Mouse (Mus musculus): ENCODE data around the gene Ccr10. TPM values are rescaled to one million over a fixed set of nuclear protein-coding genes. Genes with fewer than 3 reads are reported as not detected.
"Not testable (repeated sequence)": the region's sequence is repeated elsewhere in the genome, so short reads cannot be mapped to it uniquely, and the experiment has no call there.

The Ccr10 gene
- polyA plus RNA-seq, 1 experiment from 2014 or later = 0.13 TPM

DNA sequence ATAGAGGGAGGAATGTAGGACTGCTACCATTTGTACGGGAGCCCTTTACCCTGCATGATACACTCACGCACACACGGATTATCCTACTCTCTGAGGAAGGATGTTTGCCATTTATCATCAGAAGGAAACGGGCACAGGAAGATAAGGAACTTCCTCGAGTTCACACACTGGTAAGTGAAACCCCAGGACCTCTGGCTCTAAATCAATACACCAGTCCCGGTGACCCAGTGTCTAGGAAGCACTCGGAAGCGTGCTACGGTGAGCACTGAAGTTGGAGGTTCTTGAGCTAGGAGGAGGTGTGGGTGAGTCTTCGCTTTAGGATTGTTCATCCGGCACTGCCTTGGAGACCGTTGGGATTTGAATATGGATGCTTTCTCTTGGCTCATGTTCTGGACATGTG is 42.2 kb downstream of the Ccr10 start:
- ATAC-seq = no peak
- WGBS = 54% methylated on average over 12 of the region's 12 CpGs

DNA sequence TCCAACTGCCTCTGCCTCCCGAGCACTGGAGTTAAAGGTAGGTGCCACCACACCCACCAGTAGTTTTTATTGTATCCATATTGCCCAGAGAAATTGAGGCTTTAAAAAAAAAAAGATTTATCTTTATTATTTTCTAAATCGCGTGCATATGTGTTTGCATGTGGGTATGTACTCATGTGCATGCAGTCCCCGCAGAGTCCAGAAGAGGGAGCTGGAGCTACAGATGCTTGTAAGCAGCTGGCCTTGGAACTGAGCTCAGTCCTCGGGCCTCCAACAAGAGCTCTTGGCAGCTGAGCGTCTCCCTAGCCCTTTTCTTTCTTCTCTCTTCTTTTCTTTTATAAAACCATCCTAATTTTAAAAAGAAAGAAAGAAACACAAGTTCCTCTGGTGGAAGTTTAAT is 43.5 kb downstream of the Ccr10 start:
- Histone ChIP-seq H3K9me3 (ENCODE audit: control insufficient read depth) (no peaks in the 10 kb centered on the region), H3K9ac (ENCODE audit: low read depth, low read length) (no peak overlapping the region), H3K4me1 (replicated peaks; ENCODE audit: control insufficient read depth, insufficient read depth, low read length) (peaks cover 5% of the 10 kb centered on the region; the same call in 1 of the 2 replicates), H3K36me3 (ENCODE audit: control insufficient read depth, insufficient read depth) (peaks cover under 1% of the 10 kb centered on the region; the same call in 1 of the 2 replicates), H3K27ac (ENCODE audit: low read depth, low read length) (no peak overlapping the region), H3K27me3 (replicated peaks; ENCODE audit: control insufficient read depth, insufficient read depth, low read length) (no peaks in the 10 kb centered on the region), H3K4me3 (ENCODE audit: low read depth, low read length) (no peak overlapping the region), H3K4me2 (replicated peaks; ENCODE audit: low read depth) (no peak overlapping the region)
- ATAC-seq = no peak
- TF ChIP-seq CTCF (IDR thresholded peaks at IDR 0.05; ENCODE audit: low read depth) = peak; percentile 64
- 82% methylated on average over 6 of the region's 6 CpGs for WGBS

More for the DNA sequence above, 42.2 kb downstream of the Ccr10 start:
- no peaks in the 10 kb centered on the region for H3K36me3 ChIP-seq (ENCODE audit: control insufficient read depth, insufficient read depth)
- no peak overlapping the region for H3K9ac ChIP-seq (ENCODE audit: low read depth, low read length)
- H3K27ac ChIP-seq (ENCODE audit: low read depth, low read length) = no peak overlapping the region
- no peaks in the 10 kb centered on the region for H3K9me3 ChIP-seq (ENCODE audit: control insufficient read depth)
- H3K4me3 ChIP-seq (ENCODE audit: low read depth, low read length) = no peak overlapping the region
- peaks cover 5% of the 10 kb centered on the region; the same call in 1 of the 2 replicates for H3K4me1 ChIP-seq (replicated peaks; ENCODE audit: control insufficient read depth, insufficient read depth, low read length)
- no peak for TF ChIP-seq CTCF (IDR thresholded peaks at IDR 0.05; ENCODE audit: low read depth)
- H3K4me2 ChIP-seq (replicated peaks; ENCODE audit: low read depth) = no peak overlapping the region
- H3K27me3 ChIP-seq (replicated peaks; ENCODE audit: control insufficient read depth, insufficient read depth, low read length) = no peaks in the 10 kb centered on the region

DNA sequence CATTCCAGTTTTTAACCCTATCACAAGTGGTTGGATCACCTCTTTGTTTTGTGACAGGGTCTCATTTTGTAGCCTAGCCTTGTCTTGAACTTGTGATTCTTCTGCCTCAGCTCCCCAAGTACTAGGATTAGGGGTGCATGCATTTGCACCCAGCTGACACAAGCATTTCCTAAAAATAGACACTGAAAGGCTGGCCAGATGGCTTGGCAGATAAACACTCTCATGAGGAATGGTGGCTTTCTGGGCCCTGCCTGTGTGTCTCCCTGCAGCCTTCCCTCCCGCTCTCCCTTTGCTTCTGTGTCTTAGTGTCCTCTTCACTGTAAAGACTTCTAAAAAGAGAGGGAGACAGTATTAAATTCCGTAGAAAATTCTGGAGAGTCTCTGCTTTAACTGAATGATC is 44.1 kb downstream of the Ccr10 start:
- Histone ChIP-seq H3K36me3 (ENCODE audit: control insufficient read depth, insufficient read depth) (peaks cover 5% of the 10 kb centered on the region), H3K4me1 (replicated peaks; ENCODE audit: control insufficient read depth, insufficient read depth, low read length) (peaks cover 5% of the 10 kb centered on the region; the same call in 1 of the 2 replicates), H3K9ac (ENCODE audit: low read depth, low read length) (no peak overlapping the region), H3K27ac (ENCODE audit: low read depth, low read length) (no peak overlapping the region), H3K27me3 (replicated peaks; ENCODE audit: control insufficient read depth, insufficient read depth, low read length) (no peaks in the 10 kb centered on the region), H3K4me2 (replicated peaks; ENCODE audit: low read depth) (no peak overlapping the region), H3K9me3 (ENCODE audit: control insufficient read depth) (no peaks in the 10 kb centered on the region), H3K4me3 (ENCODE audit: low read depth, low read length) (no peak overlapping the region)
- WGBS = 85% methylated on average over 2 of the region's 2 CpGs
- no peak for ATAC-seq
- no peak for TF ChIP-seq CTCF (IDR thresholded peaks at IDR 0.05; ENCODE audit: low read depth)

DNA sequence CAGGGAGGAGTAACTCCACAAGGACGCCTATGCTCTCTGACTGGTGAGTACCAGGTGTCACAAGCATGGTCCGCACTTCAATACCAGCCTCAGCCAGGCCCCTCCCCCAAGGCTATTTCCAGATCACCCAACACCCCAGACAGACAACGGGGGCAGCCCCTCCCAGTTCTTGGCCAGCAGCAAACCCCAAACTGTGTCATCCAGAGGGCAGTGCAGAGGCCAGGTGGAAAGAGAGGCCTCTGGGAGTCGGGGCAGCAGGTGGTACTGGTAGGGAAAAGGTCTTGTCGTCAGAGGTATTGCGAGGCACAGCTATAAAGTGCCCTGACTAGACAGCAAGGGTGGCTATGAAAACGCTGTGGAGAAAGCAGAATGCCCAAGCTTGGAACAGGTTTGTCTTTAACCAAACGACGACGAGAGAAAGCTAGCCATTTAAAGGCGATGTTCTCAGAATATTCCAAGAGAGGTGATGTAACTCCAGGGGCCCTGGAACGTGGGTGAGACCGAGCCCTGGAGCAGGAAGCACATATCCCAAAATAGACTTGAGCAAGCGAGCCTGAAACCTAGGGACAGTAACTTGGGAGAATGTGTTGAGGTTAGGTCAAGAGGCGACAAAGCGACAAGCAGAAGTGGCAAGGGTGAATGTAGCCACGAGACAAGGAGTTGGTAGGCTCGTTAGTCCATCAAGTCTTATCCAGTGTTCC is 45.0 kb downstream of the Ccr10 start:
- Histone ChIP-seq H3K9ac (ENCODE audit: low read depth, low read length) (no peak overlapping the region), H3K27ac (ENCODE audit: low read depth, low read length) (no peak overlapping the region), H3K4me2 (replicated peaks; ENCODE audit: low read depth) (0 out of 2 replicates have a peak overlapping the region, but pooled peaks have one; percentile 21), H3K4me1 (replicated peaks; ENCODE audit: control insufficient read depth, insufficient read depth, low read length) (peaks cover 5% of the 10 kb centered on the region; the same call in 1 of the 2 replicates), H3K4me3 (ENCODE audit: low read depth, low read length) (no peak overlapping the region), H3K9me3 (ENCODE audit: control insufficient read depth) (no peaks in the 10 kb centered on the region), H3K36me3 (ENCODE audit: control insufficient read depth, insufficient read depth) (peaks cover 15% of the 10 kb centered on the region), H3K27me3 (replicated peaks; ENCODE audit: control insufficient read depth, insufficient read depth, low read length) (no peaks in the 10 kb centered on the region)
- ATAC-seq = peak; percentile 57; the same call in 1 of the 2 replicates
- WGBS = 28% methylated on average over 18 of the region's 18 CpGs
- no peak for TF ChIP-seq CTCF (IDR thresholded peaks at IDR 0.05; ENCODE audit: low read depth)

DNA sequence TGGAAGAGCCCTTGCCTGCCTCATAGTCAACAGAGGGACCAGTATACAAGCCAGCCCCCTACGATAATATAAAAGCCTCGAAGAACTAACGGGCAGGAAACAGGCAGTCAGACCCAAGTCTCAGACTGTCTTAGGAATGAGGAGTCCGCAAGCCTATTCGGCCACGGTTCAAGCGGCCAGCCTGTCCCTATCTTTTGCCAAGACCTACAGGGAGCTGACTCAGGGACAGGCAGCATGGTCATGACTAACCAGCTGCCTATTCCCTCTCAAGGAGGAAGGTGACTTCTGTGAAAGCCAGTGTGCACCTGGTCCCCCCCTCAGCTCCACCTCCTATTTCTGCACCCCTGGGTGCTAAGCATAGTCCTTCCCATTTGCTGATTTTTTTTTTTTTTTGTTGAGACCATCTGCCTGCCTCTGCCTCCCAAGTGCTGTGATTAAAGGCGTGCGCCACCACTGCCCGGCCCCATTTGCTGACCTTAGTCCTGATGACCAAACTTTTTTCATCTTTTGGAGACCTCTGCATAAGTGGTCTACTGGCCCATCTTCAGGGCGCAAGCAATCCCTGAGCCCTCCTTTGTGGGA is 46.2 kb downstream of the Ccr10 start:
- TF ChIP-seq CTCF (IDR thresholded peaks at IDR 0.05; ENCODE audit: low read depth) = no peak
- Histone ChIP-seq H3K9ac (ENCODE audit: low read depth, low read length) (no peak overlapping the region), H3K27ac (ENCODE audit: low read depth, low read length) (no peak overlapping the region), H3K4me2 (replicated peaks; ENCODE audit: low read depth) (no peak overlapping the region), H3K4me3 (ENCODE audit: low read depth, low read length) (no peak overlapping the region), H3K9me3 (ENCODE audit: control insufficient read depth) (no peaks in the 10 kb centered on the region), H3K27me3 (replicated peaks; ENCODE audit: control insufficient read depth, insufficient read depth, low read length) (no peaks in the 10 kb centered on the region), H3K4me1 (replicated peaks; ENCODE audit: control insufficient read depth, insufficient read depth, low read length) (peaks cover 5% of the 10 kb centered on the region; the same call in 1 of the 2 replicates), H3K36me3 (ENCODE audit: control insufficient read depth, insufficient read depth) (peaks cover 15% of the 10 kb centered on the region)
- ATAC-seq = no peak
- WGBS = 84% methylated on average over 11 of the region's 11 CpGs

- H3K9me3 ChIP-seq (ENCODE audit: control insufficient read depth) = no peaks in the 10 kb centered on the region
- peaks cover 27% of the 10 kb centered on the region for H3K36me3 ChIP-seq (ENCODE audit: control insufficient read depth, insufficient read depth)
- H3K9ac ChIP-seq (ENCODE audit: low read depth, low read length) = no peak overlapping the region
- WGBS = 71% methylated on average over 1 of the region's 1 CpGs
- no peak overlapping the region for H3K27ac ChIP-seq (ENCODE audit: low read depth, low read length)
- no peaks in the 10 kb centered on the region for H3K27me3 ChIP-seq (replicated peaks; ENCODE audit: control insufficient read depth, insufficient read depth, low read length)
- peaks cover 5% of the 10 kb centered on the region; the same call in 1 of the 2 replicates for H3K4me1 ChIP-seq (replicated peaks; ENCODE audit: control insufficient read depth, insufficient read depth, low read length)
- peak; percentile 44 for TF ChIP-seq CTCF (IDR thresholded peaks at IDR 0.05; ENCODE audit: low read depth)
- H3K4me3 ChIP-seq (ENCODE audit: low read depth, low read length) = no peak overlapping the region
- no peak for ATAC-seq
- H3K4me2 ChIP-seq (replicated peaks; ENCODE audit: low read depth) = no peak overlapping the region
Measured at GRCm38 (mm10) chr11:101127075-101127474, 48.2 kb downstream of the Ccr10 start.

DNA sequence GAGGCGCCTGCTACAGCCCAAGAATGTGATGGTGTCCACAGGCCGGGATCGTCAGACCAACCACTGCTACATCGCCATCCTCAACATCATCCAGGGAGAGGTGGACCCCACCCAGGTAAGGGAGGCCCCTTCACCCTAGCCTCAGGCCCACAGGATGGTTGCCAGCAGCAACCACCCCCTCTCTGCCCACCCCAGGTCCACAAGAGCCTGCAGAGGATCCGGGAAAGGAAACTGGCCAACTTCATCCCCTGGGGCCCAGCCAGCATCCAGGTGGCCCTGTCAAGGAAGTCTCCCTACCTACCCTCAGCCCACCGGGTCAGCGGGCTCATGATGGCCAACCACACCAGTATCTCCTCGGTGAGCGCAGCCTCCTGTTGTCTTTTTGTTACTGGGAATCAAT is 50.2 kb downstream of the Ccr10 start:
- peaks cover 27% of the 10 kb centered on the region for H3K36me3 ChIP-seq (ENCODE audit: control insufficient read depth, insufficient read depth)
- H3K4me1 ChIP-seq (replicated peaks; ENCODE audit: control insufficient read depth, insufficient read depth, low read length); ATAC-seq; H3K4me3 ChIP-seq (ENCODE audit: low read depth, low read length); H3K4me2 ChIP-seq (replicated peaks; ENCODE audit: low read depth); H3K9me3 ChIP-seq (ENCODE audit: control insufficient read depth); H3K27ac ChIP-seq (ENCODE audit: low read depth, low read length); H3K27me3 ChIP-seq (replicated peaks; ENCODE audit: control insufficient read depth, insufficient read depth, low read length); H3K9ac ChIP-seq (ENCODE audit: low read depth, low read length): not testable (repeated sequence)
- 95% methylated on average over 7 of the region's 9 CpGs for WGBS

- WGBS = 94% methylated on average over 8 of the region's 8 CpGs
- peaks cover 27% of the 10 kb centered on the region for H3K36me3 ChIP-seq (ENCODE audit: control insufficient read depth, insufficient read depth)
- H3K27me3 ChIP-seq (replicated peaks; ENCODE audit: control insufficient read depth, insufficient read depth, low read length); H3K27ac ChIP-seq (ENCODE audit: low read depth, low read length); H3K4me2 ChIP-seq (replicated peaks; ENCODE audit: low read depth); H3K9ac ChIP-seq (ENCODE audit: low read depth, low read length); ATAC-seq; H3K4me3 ChIP-seq (ENCODE audit: low read depth, low read length); H3K9me3 ChIP-seq (ENCODE audit: control insufficient read depth); H3K4me1 ChIP-seq (replicated peaks; ENCODE audit: control insufficient read depth, insufficient read depth, low read length): not testable (repeated sequence)
Measured at GRCm38 (mm10) chr11:101124494-101124893, 50.7 kb downstream of the Ccr10 start.

Measured in intestine, postnatal 0 days (tissue).